Mouse (Mus musculus): ENCODE measurements around the gene Rnf17.

GRCm38 (mm10) chr14:56545491-56545890, 143.1 kb downstream of the Rnf17 start:
- no peak for TF ChIP-seq IRF4 (IDR thresholded peaks at IDR 0.05; ENCODE audit: low read depth, low read length)
- TF ChIP-seq CTCF (conservative IDR thresholded peaks at IDR 0.05 in 1 of 2, IDR thresholded peaks at IDR 0.05 in 1 of 2; ENCODE audit: low read depth in 2 of 2, low read length in 2 of 2) = no peak
- no peak for TF ChIP-seq POLR2A (IDR thresholded peaks at IDR 0.05; ENCODE audit: low read depth, low read length)

Measured in CH12.LX (cell line).